Mouse (Mus musculus) embryonic facial prominence, embryonic 13.5 days (tissue): ENCODE data around the gene Megf9. TPM values are rescaled to one million over a fixed set of nuclear protein-coding genes. Genes with fewer than 3 reads are reported as not detected.

Source experiments
- ATAC-seq: fragments of 200-750 bp; cut with Nextera tagmentation; 2 replicates; pipeline ENCODE4 v1.8.0; 2017; ENCODE audit warnings: low read depth; ENCODE audit not compliant: insufficient number of reproducible peaks, insufficient read depth, low FRiP score, low TSS enrichment
- H3K27ac ChIP-seq: fragments of 300-500 bp; sonication (generic); 2 replicates; pipeline ENCODE4 v1.5.1; 2015; ENCODE audit warnings: moderate library complexity, mild to moderate bottlenecking, inconsistent platforms
- H3K27me3 ChIP-seq: fragments of 300-500 bp; sonication (generic); 2 replicates; pipeline ENCODE4 v1.6.1; 2015; ENCODE audit warnings: mild to moderate bottlenecking, inconsistent platforms
- H3K36me3 ChIP-seq: fragments of 300-500 bp; sonication (generic); 2 replicates; pipeline ENCODE4 v1.6.1; 2015; ENCODE audit warnings: mild to moderate bottlenecking, inconsistent platforms
- H3K4me1 ChIP-seq: fragments of 300-500 bp; sonication (generic); 2 replicates; pipeline ENCODE4 v1.6.1; 2015; ENCODE audit warnings: inconsistent platforms
- H3K4me2 ChIP-seq: fragments of 300-500 bp; sonication (generic); 2 replicates; pipeline ENCODE4 v1.6.1; 2015; ENCODE audit warnings: moderate library complexity, mild to moderate bottlenecking, inconsistent platforms
- H3K4me3 ChIP-seq: fragments of 300-500 bp; sonication (generic); 2 replicates; pipeline ENCODE4 v1.5.1; 2015; ENCODE audit warnings: mild to moderate bottlenecking, inconsistent platforms
- H3K9ac ChIP-seq: fragments of 300-500 bp; sonication (generic); 2 replicates; pipeline ENCODE4 v1.6.1; 2015; ENCODE audit warnings: mild to moderate bottlenecking, inconsistent platforms
- H3K9me3 ChIP-seq: fragments of 300-500 bp; sonication (generic); 2 replicates; pipeline ENCODE4 v1.6.1; 2016; ENCODE audit warnings: inconsistent platforms
- WGBS: fragments of 180-500 bp; shearing (Covaris S2); methylation state at CpG from one replicate; pipeline ENCODE4 v1.1.7; 2015; ENCODE audit warnings: mixed read lengths; 5-methylcytosine and 5-hydroxymethylcytosine counted together
- polyA plus RNA-seq: library from polyadenylated mRNA; unstranded; fragments of >200 nt; fragmentation: Nextera tagmentation; extraction: Ambion mirVana; gene quantifications from 2 replicates; pipeline ENCODE4 v1.2.1, GENCODE M21; 2015

Megf9 gene
- 13.0 and 13.8 TPM in 2 replicates for polyA plus RNA-seq

DNA sequence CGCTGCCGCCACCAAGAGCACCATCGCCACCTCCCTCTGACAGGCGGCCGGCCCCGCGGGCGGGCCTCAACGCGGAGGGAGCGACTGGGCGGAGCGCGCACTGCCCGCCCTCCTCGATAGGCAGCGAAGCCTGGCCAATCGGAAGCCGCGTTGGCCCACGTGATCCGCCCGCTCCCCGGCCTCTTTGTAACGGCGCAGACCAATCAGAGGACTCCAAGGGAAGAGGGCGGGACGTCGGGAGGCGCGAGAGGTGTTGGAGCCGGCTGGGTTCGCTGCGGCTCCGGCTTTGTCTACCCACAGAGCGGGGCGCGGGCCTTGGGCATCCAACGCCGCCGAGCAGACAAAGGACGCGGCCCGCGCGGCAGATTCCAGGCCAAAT lies at the start of gene Megf9:
Gene Megf9, minus strand, starts transcription at position 105 of the 379 bp plus-strand sequence.
- Histone ChIP-seq H3K4me1 (peaks cover 27% of the 10 kb centered on the region), H3K9ac (peak within 1 kb of the TSS; percentile 96)
- peak; percentile 98 for ATAC-seq

DNA sequence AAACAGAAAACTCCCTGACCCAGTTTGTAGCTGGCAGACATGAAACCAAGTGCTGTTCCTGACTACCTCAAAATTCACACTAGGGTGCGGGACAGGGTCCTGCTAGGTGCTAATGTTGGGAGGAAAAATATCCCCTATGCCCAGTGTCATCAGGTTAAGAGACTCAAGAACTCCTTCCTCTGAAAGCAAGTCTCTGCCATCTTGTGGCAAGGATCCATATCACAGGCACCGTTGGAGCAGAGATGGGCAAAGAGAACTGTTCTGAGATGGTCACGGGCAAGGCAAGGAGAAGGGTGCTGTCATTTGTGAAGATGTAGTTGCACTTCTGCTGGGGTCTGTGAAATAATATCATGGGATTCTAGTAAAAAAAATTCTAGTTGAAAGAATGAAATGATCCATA lies 44.9 kb upstream of the Megf9 start:
- H3K4me3 ChIP-seq: no peak overlapping the region
- H3K36me3 ChIP-seq: no peaks in the 10 kb centered on the region
- peaks cover 7% of the 10 kb centered on the region; the same call in 1 of the 2 replicates for H3K4me1 ChIP-seq
- H3K27ac ChIP-seq: no peak overlapping the region
- no peaks in the 10 kb centered on the region for H3K9me3 ChIP-seq
- ATAC-seq: no peak
- H3K4me2 ChIP-seq: no peak overlapping the region
- H3K9ac ChIP-seq: no peak overlapping the region
- H3K27me3 ChIP-seq: no peaks in the 10 kb centered on the region
- 54% methylated on average over 3 of the region's 3 CpGs for WGBS

More for the DNA sequence above, at the start of gene Megf9:
- peak within 1 kb of the TSS; percentile 97 for H3K27ac ChIP-seq
- no peaks in the 10 kb centered on the region for H3K36me3 ChIP-seq
- no peaks in the 10 kb centered on the region for H3K27me3 ChIP-seq
- peak within 1 kb of the TSS; percentile 92 for H3K4me2 ChIP-seq
- H3K9me3 ChIP-seq: no peaks in the 10 kb centered on the region
- peak within 1 kb of the TSS; percentile 90 for H3K4me3 ChIP-seq
- under 1% methylated on average over 46 of the region's 46 CpGs for WGBS

DNA sequence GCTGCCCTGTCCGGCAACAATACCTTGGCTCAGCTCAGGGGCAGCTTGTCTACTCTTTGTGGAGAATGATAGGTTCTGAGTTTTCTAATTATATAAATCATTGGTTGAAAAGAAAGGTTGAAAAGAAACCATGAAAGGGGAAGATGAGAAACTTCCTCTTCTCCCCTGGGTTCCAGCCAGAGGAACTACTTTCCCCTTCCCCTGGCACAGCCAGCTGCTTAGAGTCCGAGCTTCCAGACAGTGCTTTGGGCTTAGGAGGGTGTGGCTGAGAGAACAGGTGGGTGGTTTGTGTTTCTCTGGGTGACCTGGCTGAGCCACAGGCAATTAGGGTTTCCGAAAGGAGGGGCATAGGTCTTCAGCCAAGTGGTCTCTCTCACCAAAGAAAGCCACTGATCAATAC lies 43.5 kb upstream of the Megf9 start:
- Histone ChIP-seq H3K4me1 (peaks cover 7% of the 10 kb centered on the region; the same call in 1 of the 2 replicates), H3K9me3 (no peaks in the 10 kb centered on the region), H3K27me3 (no peaks in the 10 kb centered on the region), H3K4me2 (no peak overlapping the region), H3K36me3 (no peaks in the 10 kb centered on the region), H3K9ac (no peak overlapping the region), H3K4me3 (no peak overlapping the region), H3K27ac (no peak overlapping the region)
- ATAC-seq: no peak
- 60% methylated on average over 3 of the region's 3 CpGs for WGBS

DNA sequence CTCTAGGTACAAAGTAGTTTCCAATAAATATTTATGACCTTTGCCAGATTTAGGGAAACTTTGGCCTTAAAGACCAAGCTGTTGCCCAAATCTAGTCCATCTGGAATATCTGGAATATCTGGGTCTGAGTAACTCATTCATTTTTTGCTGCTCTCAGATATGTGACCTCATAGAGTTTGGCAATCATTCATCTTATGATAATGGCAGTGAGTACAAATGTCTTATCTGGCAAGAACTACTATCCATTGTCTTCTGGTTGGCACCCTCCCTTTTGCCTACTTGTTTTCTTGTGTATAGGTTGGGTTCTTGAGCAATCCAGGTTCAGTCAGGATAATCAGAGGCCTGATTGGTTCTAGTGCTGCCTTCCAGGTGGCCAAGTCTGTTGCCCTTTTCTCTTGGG lies 41.3 kb upstream of the Megf9 start:
- ATAC-seq: no peak
- Histone ChIP-seq H3K27me3 (no peaks in the 10 kb centered on the region), H3K27ac (no peak overlapping the region)

DNA sequence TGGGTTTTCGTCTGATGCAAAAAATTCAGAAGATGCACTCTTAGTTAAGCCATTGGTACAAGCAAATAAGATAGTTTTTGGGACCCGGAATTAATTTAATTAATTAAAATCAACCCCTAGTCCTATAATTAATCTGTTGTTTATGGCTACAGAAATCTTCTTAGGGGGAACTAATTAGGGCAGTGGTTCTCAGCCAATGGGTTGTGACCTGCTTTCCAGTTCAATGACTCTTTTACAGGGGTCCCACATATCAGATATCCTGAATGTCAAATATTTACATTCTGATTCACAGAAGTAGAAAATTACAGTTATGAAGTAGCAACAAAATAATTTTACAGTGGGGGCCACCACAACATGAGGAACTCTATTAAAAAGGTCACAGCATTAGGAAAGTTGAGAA lies 39.1 kb upstream of the Megf9 start:
- no peak for ATAC-seq
- Histone ChIP-seq H3K27ac (no peak overlapping the region), H3K9ac (no peak overlapping the region), H3K4me3 (no peak overlapping the region), H3K4me2 (no peak overlapping the region), H3K27me3 (no peaks in the 10 kb centered on the region), H3K36me3 (no peaks in the 10 kb centered on the region), H3K9me3 (no peaks in the 10 kb centered on the region), H3K4me1 (peaks cover 7% of the 10 kb centered on the region; the same call in 1 of the 2 replicates)
- WGBS: 81% methylated on average over 2 of the region's 2 CpGs

More for the DNA sequence above, 41.3 kb upstream of the Megf9 start:
- peaks cover 7% of the 10 kb centered on the region; the same call in 1 of the 2 replicates for H3K4me1 ChIP-seq
- no peaks in the 10 kb centered on the region for H3K9me3 ChIP-seq
- no peaks in the 10 kb centered on the region for H3K36me3 ChIP-seq
- no peak overlapping the region for H3K4me2 ChIP-seq
- H3K4me3 ChIP-seq: no peak overlapping the region
- no peak overlapping the region for H3K9ac ChIP-seq

DNA sequence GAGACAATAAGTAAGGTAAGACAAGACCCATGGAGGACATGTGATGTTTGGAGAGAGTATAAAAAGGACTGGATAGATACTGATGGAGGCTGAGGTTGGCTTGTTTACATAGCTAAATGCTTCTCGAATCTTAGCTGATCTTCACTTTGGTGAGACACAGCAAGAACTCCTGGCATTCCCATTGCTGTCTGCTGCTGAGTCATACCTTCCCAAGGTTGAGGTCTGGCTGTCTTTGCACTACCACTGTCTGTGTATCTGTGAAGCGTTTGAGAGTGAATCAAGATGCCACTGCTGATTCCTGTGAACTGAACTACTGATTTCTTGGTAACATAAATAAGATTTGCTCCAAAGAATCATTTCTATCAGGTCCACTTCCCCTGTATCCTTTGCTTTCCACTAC lies 19.1 kb upstream of the Megf9 start:
- ATAC-seq: no peak
- no peak overlapping the region for H3K4me2 ChIP-seq
- H3K36me3 ChIP-seq: no peaks in the 10 kb centered on the region
- no peaks in the 10 kb centered on the region for H3K9me3 ChIP-seq
- no peak overlapping the region for H3K9ac ChIP-seq
- H3K27me3 ChIP-seq: no peaks in the 10 kb centered on the region
- H3K4me3 ChIP-seq: no peak overlapping the region
- no peak overlapping the region for H3K27ac ChIP-seq
- WGBS: 70% methylated on average over 2 of the region's 2 CpGs
- no peaks in the 10 kb centered on the region for H3K4me1 ChIP-seq

DNA sequence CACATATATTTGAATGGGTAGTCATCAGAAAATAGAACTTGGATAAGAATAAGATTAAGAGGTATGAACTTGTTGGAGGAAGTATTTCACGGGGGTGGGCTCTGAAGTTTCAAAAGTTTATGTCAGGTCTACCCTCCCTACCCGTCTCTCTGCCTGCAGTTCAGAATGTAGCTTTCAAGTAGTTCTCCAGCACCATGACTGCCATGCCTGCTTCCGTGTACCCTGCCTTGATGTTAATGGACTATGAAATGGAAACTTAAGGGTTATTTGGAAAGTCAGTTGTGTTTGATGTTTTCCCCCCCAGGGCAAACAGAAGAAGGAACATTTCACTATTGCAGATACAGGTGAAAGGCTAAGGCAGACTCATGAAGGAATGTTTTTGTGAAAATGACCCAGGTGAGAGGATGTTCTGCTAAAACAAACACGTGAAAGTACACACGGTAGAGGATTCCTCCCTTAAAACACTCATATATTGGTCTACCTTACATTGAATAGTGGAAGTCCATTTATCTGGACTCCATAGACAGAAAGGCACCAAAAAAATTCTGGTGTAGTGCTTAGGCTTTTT lies 18.5 kb upstream of the Megf9 start:
- Histone ChIP-seq H3K4me1 (no peaks in the 10 kb centered on the region), H3K9ac (no peak overlapping the region), H3K9me3 (no peaks in the 10 kb centered on the region), H3K4me2 (no peak overlapping the region), H3K36me3 (no peaks in the 10 kb centered on the region), H3K27ac (no peak overlapping the region), H3K27me3 (no peaks in the 10 kb centered on the region), H3K4me3 (no peak overlapping the region)
- ATAC-seq: no peak
- 68% methylated on average over 5 of the region's 5 CpGs for WGBS

DNA sequence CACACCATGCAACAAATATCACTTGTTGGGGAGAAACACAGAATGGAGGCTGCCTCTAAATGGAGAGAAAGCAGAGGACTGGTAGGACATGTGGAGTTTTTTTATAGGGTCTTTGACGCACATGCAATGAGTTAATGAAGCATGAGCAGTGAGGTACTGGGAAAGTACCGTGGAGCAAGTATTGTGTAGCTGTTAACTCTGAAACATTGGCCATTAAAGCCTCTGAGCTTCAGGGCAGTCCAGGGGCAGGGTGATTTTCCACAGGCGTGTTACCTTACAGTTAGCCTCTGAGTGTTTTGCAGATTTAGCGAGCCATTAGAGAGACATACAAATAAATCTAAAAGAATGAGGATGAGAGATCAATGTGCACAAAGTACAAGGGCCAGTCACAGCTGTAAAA lies 17.3 kb upstream of the Megf9 start:
- no peaks in the 10 kb centered on the region for H3K9me3 ChIP-seq
- H3K27me3 ChIP-seq: no peaks in the 10 kb centered on the region
- no peak overlapping the region for H3K9ac ChIP-seq
- WGBS: 74% methylated on average over 4 of the region's 4 CpGs
- no peak overlapping the region for H3K27ac ChIP-seq
- ATAC-seq: no peak
- no peak overlapping the region for H3K4me2 ChIP-seq
- H3K36me3 ChIP-seq: no peaks in the 10 kb centered on the region
- no peak overlapping the region for H3K4me3 ChIP-seq
- no peaks in the 10 kb centered on the region for H3K4me1 ChIP-seq

DNA sequence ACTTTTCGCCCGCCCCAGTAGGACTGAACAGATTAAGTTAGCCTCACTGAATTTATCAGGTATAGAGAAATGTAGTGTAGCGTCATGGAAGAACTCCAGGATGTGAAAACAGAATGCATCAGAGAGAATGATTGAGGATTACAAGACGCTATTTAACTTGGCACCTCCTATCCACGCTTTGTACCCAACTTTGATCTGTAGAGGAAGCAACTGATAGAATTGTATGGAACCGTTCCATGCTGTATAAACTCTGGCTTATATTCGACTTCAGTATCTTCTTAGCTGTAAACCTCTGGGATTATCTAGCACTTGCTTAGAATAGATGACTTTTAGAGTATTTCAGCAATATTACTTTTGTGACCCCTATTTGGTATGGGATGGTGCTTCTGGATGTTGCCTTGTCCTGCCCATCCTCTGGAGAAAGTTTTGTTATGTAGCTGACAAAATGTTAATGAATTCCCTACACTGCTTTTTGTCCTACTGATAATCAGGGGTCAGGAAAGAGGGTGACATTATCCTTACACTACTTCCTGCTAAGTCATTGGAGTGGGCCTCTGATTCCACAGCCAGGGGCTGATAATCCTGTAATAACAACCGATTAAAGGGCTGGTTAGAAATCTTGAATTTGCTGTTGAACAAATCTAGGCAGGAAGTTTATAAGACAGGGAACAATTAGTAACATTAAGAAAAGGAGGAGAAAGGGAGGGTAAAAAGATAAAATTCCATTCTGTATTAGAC lies 12.8 kb upstream of the Megf9 start:
- Histone ChIP-seq H3K27ac (no peak overlapping the region), H3K9ac (no peak overlapping the region), H3K27me3 (no peaks in the 10 kb centered on the region), H3K4me2 (no peak overlapping the region), H3K4me3 (no peak overlapping the region), H3K4me1 (no peaks in the 10 kb centered on the region), H3K36me3 (no peaks in the 10 kb centered on the region), H3K9me3 (no peaks in the 10 kb centered on the region)
- 91% methylated on average over 8 of the region's 8 CpGs for WGBS
- no peak for ATAC-seq

DNA sequence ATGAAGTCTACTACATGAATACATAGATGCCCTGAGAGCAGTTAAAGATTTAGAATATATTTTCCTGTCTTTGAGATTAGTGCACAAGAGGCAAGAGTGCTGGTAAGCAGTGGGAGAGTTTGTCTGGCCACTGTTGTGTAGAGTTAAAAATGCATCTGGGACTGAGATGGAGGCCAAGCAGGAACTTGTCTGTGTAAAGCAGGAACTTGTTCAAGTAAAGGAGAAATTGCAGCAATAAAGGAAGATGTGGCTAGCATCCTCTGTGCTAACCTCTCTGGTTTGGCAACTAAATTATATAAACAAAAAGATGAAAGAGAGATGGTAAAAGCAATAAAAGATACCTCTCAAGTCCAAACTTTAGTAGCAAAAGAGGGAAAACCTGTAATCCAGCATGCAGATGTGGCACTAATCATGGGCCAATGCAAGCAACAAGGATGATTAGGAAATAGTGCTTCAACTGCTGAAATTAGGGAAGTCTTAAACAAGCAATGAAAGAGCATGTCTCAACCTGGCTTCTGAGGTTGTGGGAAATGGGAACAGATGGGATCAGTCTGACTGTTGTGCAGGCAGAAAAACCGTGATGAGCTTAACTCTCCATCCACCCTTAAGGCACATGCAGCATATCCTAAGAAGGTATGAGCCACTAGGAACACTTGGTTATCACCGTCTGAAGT lies 11.2 kb upstream of the Megf9 start:
- WGBS: 57% methylated on average over 2 of the region's 2 CpGs
- no peak overlapping the region for H3K9ac ChIP-seq

DNA sequence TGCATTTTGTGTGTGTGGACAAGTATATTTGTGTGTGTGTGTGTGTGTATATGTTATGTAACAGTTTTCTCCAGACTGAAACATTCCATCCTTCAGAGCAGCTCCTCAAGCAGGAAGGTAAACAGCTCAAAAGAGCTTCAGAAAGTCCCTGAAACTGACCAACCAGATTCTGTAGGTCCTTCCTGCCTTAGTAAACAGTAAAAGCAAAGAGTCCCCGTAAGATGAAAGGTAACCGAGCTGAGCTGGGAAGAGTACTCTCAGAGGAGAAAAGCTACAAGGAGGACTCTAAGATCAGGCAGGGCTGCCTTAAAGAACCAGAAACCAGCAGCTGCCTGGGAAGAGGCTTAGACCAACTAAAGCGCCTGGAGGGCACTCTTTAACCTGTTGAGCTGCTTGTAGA lies 9.6 kb upstream of the Megf9 start:
- no peak overlapping the region for H3K27ac ChIP-seq
- H3K36me3 ChIP-seq: no peaks in the 10 kb centered on the region
- H3K9me3 ChIP-seq: no peaks in the 10 kb centered on the region
- no peak for ATAC-seq
- WGBS: 60% methylated on average over 3 of the region's 3 CpGs
- no peak overlapping the region for H3K4me2 ChIP-seq
- H3K9ac ChIP-seq: no peak overlapping the region
- no peaks in the 10 kb centered on the region for H3K27me3 ChIP-seq
- no peaks in the 10 kb centered on the region for H3K4me1 ChIP-seq
- H3K4me3 ChIP-seq: no peak overlapping the region

More for the DNA sequence above, 11.2 kb upstream of the Megf9 start:
- Histone ChIP-seq H3K36me3 (no peaks in the 10 kb centered on the region), H3K27me3 (no peaks in the 10 kb centered on the region), H3K4me2 (no peak overlapping the region), H3K27ac (no peak overlapping the region), H3K4me1 (no peaks in the 10 kb centered on the region), H3K4me3 (no peak overlapping the region), H3K9me3 (no peaks in the 10 kb centered on the region)
- ATAC-seq: no peak

DNA sequence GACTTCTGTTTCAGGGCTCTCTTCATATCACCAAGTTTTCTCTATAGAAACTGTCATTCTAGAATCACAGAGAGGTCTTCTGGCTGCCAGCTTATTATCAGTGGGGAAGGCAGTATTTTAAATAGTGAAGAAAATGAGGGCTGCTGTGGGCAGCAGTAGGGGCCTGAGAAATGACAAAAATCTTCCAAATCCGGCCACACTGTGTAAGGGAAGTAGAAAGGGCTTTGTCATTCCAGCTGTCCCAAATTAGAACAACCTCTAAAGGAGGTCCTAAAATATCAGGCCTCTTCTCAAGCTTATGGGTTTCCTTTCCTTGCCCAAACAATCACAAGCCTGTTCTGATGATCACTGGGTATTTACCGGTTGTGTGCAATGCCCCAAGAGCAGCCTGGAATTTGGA lies 7.6 kb upstream of the Megf9 start:
- 15% methylated on average over 2 of the region's 2 CpGs for WGBS
- no peaks in the 10 kb centered on the region for H3K4me1 ChIP-seq
- H3K36me3 ChIP-seq: no peaks in the 10 kb centered on the region
- H3K27ac ChIP-seq: no peak overlapping the region
- ATAC-seq: no peak
- H3K9me3 ChIP-seq: no peaks in the 10 kb centered on the region
- H3K9ac ChIP-seq: no peak overlapping the region
- H3K4me3 ChIP-seq: no peak overlapping the region
- no peak overlapping the region for H3K4me2 ChIP-seq
- H3K27me3 ChIP-seq: no peaks in the 10 kb centered on the region
